Mouse (Mus musculus): ENCODE data around the gene Rnf145. TPM values are rescaled to one million over a fixed set of nuclear protein-coding genes. Genes with fewer than 3 reads are reported as not detected.

The Rnf145 gene
- polyA plus RNA-seq, 1 experiment from 2014 or later: 61.4 TPM

DNA sequence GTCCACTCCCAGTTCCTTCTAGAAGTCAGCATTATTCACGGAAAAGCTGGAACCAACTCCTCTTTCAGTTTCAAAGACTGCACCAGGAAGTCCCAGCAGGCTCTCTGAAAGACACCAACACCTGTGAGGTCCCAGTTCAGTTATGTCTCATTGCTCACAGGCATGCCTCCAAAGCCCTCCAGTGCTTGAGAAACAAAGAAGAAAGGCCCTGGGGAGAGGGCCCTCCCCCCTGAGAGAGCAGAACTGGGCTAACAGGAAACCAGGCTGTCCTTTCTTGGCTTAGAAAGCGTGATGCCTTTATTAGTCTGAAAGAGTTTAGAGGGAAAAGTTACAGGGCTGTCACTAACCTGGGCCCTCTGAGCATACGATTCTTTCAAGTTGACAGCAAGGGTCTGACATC is 22.5 kb upstream of the Rnf145 start:
- ATAC-seq (replicated peaks; ENCODE audit: low FRiP score, low read depth): no peak
- H3K27ac ChIP-seq: peak overlapping the region; percentile 60; the same call in 1 of the 2 replicates

DNA sequence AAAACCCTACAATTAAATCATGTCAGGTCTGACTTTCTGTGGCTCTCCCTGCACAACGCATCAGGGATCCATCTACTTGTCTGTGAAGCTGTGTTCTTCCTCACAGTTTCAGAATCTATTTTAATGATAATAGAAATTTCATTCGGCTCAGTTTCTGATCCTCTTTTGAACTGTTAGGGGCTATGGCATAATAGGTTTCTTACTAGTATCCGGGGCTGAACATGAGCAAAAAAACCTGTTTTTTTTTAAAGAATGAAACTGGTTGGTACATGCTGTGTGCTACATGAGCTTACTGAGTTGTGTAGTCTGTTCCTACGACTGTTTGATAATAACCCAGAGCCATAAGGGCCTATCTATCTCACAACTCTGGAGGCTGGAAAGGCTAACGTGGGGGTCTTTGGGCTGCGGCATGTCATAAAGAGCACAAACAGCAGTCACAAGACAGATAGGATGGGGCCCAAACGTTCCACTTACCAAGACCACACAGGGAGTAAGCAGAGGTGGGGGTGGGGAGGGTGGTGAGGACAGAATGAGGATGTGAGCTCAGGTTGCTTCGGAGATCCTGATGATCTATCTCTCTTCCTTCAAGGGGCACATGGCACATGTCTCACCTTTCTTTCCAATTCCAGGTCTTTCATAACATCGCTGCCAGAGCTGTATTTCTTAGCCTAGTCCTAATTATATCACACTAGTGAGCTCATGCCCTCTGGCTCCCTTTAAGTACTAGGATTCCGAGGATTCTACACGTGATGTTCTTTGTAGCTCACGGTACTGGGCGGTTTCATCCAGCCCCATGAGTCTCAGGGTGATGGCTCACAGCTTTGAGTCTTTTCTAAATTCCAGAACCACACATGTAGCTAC is 20.1 kb upstream of the Rnf145 start:
- WGBS: 54% methylated on average over 13 of the region's 13 CpGs
- Histone ChIP-seq H3K4me3 (replicated peaks; ENCODE audit: low read depth, low read length) (no peak overlapping the region), H3K4me1 (replicated peaks; ENCODE audit: insufficient read depth, low read length) (peaks cover 12% of the 10 kb centered on the region; the same call in 1 of the 2 replicates), H3K27ac (no peak overlapping the region), H3K9ac (ENCODE audit: low read depth, low read length) (no peak overlapping the region), H3K36me3 (ENCODE audit: insufficient read depth, low read length) (no peaks in the 10 kb centered on the region), H3K27me3 (ENCODE audit: insufficient read depth, low read length) (no peaks in the 10 kb centered on the region), H3K9me3 (replicated peaks; ENCODE audit: low read length) (no peaks in the 10 kb centered on the region), H3K4me2 (ENCODE audit: low read length) (no peak overlapping the region)
- DNase-seq (ENCODE audit: low spot score) (no peak), ATAC-seq (replicated peaks; ENCODE audit: low FRiP score, low read depth) (0 out of 2 replicates have a peak, but pooled peaks have one; percentile 17)
- no peak for TF ChIP-seq CTCF (IDR thresholded peaks at IDR 0.05; ENCODE audit: low read depth)

More for the DNA sequence above, 22.5 kb upstream of the Rnf145 start:
- H3K4me1 ChIP-seq (replicated peaks; ENCODE audit: insufficient read depth, low read length): peaks cover 12% of the 10 kb centered on the region; the same call in 1 of the 2 replicates
- H3K27me3 ChIP-seq (ENCODE audit: insufficient read depth, low read length): no peaks in the 10 kb centered on the region
- H3K4me3 ChIP-seq (replicated peaks; ENCODE audit: low read depth, low read length): no peak overlapping the region
- H3K36me3 ChIP-seq (ENCODE audit: insufficient read depth, low read length): no peaks in the 10 kb centered on the region
- no peaks in the 10 kb centered on the region for H3K9me3 ChIP-seq (replicated peaks; ENCODE audit: low read length)
- 22% methylated on average over 3 of the region's 3 CpGs for WGBS
- no peak for TF ChIP-seq CTCF (IDR thresholded peaks at IDR 0.05; ENCODE audit: low read depth)
- peak; percentile 71 for DNase-seq (ENCODE audit: low spot score)
- H3K4me2 ChIP-seq (ENCODE audit: low read length): no peak overlapping the region
- H3K9ac ChIP-seq (ENCODE audit: low read depth, low read length): no peak overlapping the region

DNA sequence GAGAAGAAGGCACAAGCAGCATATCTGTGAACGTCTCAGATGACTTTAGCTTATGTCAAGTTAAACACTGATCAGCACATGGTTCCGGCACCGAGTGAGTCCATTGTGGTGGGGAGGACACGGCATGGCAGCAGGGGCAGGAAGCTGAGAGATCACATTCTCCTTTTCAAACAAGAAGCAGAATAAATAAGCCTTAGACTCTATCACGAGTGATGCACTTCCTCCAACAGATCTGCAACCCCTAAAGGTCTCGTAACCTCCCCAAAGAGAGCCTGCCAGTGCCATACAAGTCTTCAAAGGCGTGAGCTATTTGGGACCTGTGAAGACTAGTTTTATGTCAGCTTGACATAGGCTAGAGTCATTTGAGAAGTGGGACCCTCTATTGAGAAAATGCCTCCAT is 17.8 kb upstream of the Rnf145 start:
- Histone ChIP-seq H3K36me3 (ENCODE audit: insufficient read depth, low read length) (no peaks in the 10 kb centered on the region), H3K9ac (ENCODE audit: low read depth, low read length) (no peak overlapping the region), H3K9me3 (replicated peaks; ENCODE audit: low read length) (no peaks in the 10 kb centered on the region), H3K4me1 (replicated peaks; ENCODE audit: insufficient read depth, low read length) (peaks cover 11% of the 10 kb centered on the region; the same call in 1 of the 2 replicates), H3K27me3 (ENCODE audit: insufficient read depth, low read length) (no peaks in the 10 kb centered on the region), H3K4me2 (ENCODE audit: low read length) (no peak overlapping the region), H3K4me3 (replicated peaks; ENCODE audit: low read depth, low read length) (no peak overlapping the region), H3K27ac (no peak overlapping the region)
- DNase-seq (ENCODE audit: low spot score) (no peak), ATAC-seq (replicated peaks; ENCODE audit: low FRiP score, low read depth) (no peak)
- TF ChIP-seq CTCF (IDR thresholded peaks at IDR 0.05; ENCODE audit: low read depth): no peak
- WGBS: 79% methylated on average over 7 of the region's 7 CpGs

DNA sequence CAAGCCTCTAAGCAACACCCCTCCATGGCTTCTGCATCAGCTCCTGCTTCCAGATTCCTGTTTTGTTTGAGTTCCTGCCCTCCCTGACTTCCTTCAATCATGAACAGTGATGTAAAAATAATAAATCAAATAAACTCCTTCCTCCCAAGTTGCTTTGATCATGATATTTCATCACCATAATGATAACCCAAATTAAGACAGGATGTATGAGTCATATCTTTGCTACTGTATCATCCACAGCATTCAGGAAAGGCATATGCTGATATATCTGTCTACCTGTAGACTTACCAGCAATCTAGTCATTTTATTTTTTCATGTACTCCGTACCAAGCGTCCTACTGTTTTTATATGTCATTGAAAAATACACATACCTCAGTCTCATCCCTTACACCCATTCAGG is 17.3 kb upstream of the Rnf145 start:
- Histone ChIP-seq H3K4me3 (replicated peaks; ENCODE audit: low read depth, low read length) (no peak overlapping the region), H3K9me3 (replicated peaks; ENCODE audit: low read length) (no peaks in the 10 kb centered on the region), H3K4me1 (replicated peaks; ENCODE audit: insufficient read depth, low read length) (peaks cover 6% of the 10 kb centered on the region; the same call in 1 of the 2 replicates), H3K36me3 (ENCODE audit: insufficient read depth, low read length) (no peaks in the 10 kb centered on the region), H3K27me3 (ENCODE audit: insufficient read depth, low read length) (no peaks in the 10 kb centered on the region), H3K9ac (ENCODE audit: low read depth, low read length) (no peak overlapping the region), H3K27ac (no peak overlapping the region), H3K4me2 (ENCODE audit: low read length) (no peak overlapping the region)
- ATAC-seq (replicated peaks; ENCODE audit: low FRiP score, low read depth) (no peak), DNase-seq (ENCODE audit: low spot score) (no peak)
- 69% methylated on average over 2 of the region's 2 CpGs for WGBS
- TF ChIP-seq CTCF (IDR thresholded peaks at IDR 0.05; ENCODE audit: low read depth): no peak

DNA sequence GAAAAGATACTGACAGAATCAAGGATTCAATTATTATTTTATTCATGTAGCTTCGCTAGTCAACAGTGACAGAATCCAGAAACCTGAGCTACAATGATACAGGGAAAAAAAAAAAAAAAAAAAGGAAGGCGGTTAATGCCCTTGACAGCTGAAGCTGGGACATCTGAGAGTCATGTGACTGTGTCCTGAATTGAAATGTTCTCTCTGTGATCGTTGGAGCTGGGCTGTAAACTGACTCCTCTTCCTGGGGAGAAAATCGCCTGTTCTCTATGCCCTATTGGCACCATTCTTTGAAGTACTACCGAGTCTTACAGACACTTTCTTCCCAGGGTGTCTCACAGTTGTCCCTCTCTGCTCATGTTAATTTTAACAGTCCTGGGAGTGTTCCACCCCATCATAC is 15.8 kb upstream of the Rnf145 start:
- H3K9ac ChIP-seq (ENCODE audit: low read depth, low read length): no peak overlapping the region
- ATAC-seq (replicated peaks; ENCODE audit: low FRiP score, low read depth) (no peak), DNase-seq (ENCODE audit: low spot score) (peak; percentile 52)
- no peak overlapping the region for H3K27ac ChIP-seq
- H3K36me3 ChIP-seq (ENCODE audit: insufficient read depth, low read length): no peaks in the 10 kb centered on the region
- 27% methylated on average over 5 of the region's 5 CpGs for WGBS
- H3K27me3 ChIP-seq (ENCODE audit: insufficient read depth, low read length): no peaks in the 10 kb centered on the region
- no peaks in the 10 kb centered on the region for H3K4me1 ChIP-seq (replicated peaks; ENCODE audit: insufficient read depth, low read length)
- H3K9me3 ChIP-seq (replicated peaks; ENCODE audit: low read length): no peaks in the 10 kb centered on the region
- no peak overlapping the region for H3K4me2 ChIP-seq (ENCODE audit: low read length)
- TF ChIP-seq CTCF (IDR thresholded peaks at IDR 0.05; ENCODE audit: low read depth): no peak
- H3K4me3 ChIP-seq (replicated peaks; ENCODE audit: low read depth, low read length): no peak overlapping the region

DNA sequence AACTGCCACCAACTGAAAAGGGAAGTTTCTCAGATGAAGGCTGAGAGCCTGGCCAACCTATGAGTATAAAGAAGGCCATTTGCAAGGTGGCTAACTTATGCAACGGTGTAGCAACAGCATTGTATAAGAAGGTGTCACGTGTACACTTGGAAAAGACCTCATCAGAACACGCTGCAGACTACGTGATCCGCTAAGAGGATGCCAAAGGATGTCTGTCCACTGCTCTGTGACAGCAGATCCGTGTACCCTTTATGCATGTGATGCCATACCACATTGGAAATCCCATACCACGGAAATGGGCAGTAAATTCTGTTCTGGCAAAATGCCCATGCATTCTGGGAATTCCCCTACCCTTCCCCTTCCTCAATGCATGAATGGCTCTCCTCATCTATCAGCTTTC is 14.6 kb upstream of the Rnf145 start:
- no peak overlapping the region for H3K4me2 ChIP-seq (ENCODE audit: low read length)
- H3K4me3 ChIP-seq (replicated peaks; ENCODE audit: low read depth, low read length): no peak overlapping the region
- DNase-seq (ENCODE audit: low spot score) (no peak), ATAC-seq (replicated peaks; ENCODE audit: low FRiP score, low read depth) (no peak)
- H3K9ac ChIP-seq (ENCODE audit: low read depth, low read length): no peak overlapping the region
- WGBS: 71% methylated on average over 7 of the region's 7 CpGs
- H3K4me1 ChIP-seq (replicated peaks; ENCODE audit: insufficient read depth, low read length): no peaks in the 10 kb centered on the region
- no peaks in the 10 kb centered on the region for H3K9me3 ChIP-seq (replicated peaks; ENCODE audit: low read length)
- no peaks in the 10 kb centered on the region for H3K36me3 ChIP-seq (ENCODE audit: insufficient read depth, low read length)
- H3K27me3 ChIP-seq (ENCODE audit: insufficient read depth, low read length): no peaks in the 10 kb centered on the region
- no peak for TF ChIP-seq CTCF (IDR thresholded peaks at IDR 0.05; ENCODE audit: low read depth)
- H3K27ac ChIP-seq: no peak overlapping the region
